Mouse (Mus musculus) ES-E14 (cell line): ENCODE data around the gene Gpatch3. TPM values are rescaled to one million over a fixed set of nuclear protein-coding genes. Genes with fewer than 3 reads are reported as not detected.

Experiments
- DNase-seq: peaks from one replicate; pipeline ENCODE4 v3.0.0-alpha.2; 2013; ENCODE audit warnings: low read depth, low spot score
- H3K27ac ChIP-seq: 2 replicates; pipeline ENCODE4 v1.5.1; 2012; ENCODE audit warnings: low read depth, mild to moderate bottlenecking, low read length, moderate library complexity, mixed read lengths; ENCODE audit not compliant: poor library complexity, insufficient read depth, severe bottlenecking
- H3K36me3 ChIP-seq: 2 replicates; pipeline ENCODE4 v1.6.1; 2012; ENCODE audit warnings: mild to moderate bottlenecking, low read length, moderate library complexity, mixed read lengths; ENCODE audit not compliant: control insufficient read depth, poor library complexity, insufficient read depth, severe bottlenecking
- H3K4me1 ChIP-seq, 2 experiments: fragments of 150-350 bp in 1 of 2; sonication (generic) in 1 of 2; 2 replicates each; pipeline ENCODE4 v1.6.1; 2012; ENCODE audit warnings: low read length in 2 of 2, mild to moderate bottlenecking in 1 of 2, mixed read lengths in 1 of 2; ENCODE audit not compliant: control insufficient read depth in 2 of 2, insufficient read depth in 2 of 2, poor library complexity in 1 of 2
- H3K4me3 ChIP-seq, 2 experiments: fragments of 150-350 bp in 1 of 2; sonication (generic) in 1 of 2; 2 replicates each; pipeline ENCODE4 v1.5.1; 2012; ENCODE audit warnings: low read length in 2 of 2, low read depth in 1 of 2, mild to moderate bottlenecking in 1 of 2, mixed read lengths in 1 of 2; ENCODE audit not compliant: insufficient read depth in 1 of 2, poor library complexity in 1 of 2, severe bottlenecking in 1 of 2
- H3K9ac ChIP-seq: 2 replicates; pipeline ENCODE4 v1.6.1; 2012; ENCODE audit warnings: low read depth, mild to moderate bottlenecking, low read length, mixed read lengths; ENCODE audit not compliant: poor library complexity, insufficient read depth, severe bottlenecking
- H3K9me3 ChIP-seq: fragments of 150-350 bp; sonication (generic); 2 replicates; pipeline ENCODE4 v1.6.1; 2012; ENCODE audit warnings: low read depth, mild to moderate bottlenecking, low read length; ENCODE audit not compliant: control insufficient read depth, insufficient read depth
- CHD2 ChIP-seq: IDR thresholded peaks from 2 replicates; pipeline ENCODE4 v1.6.1; 2014; ENCODE audit warnings: mild to moderate bottlenecking, low read depth, low read length, inconsistent platforms
- HCFC1 ChIP-seq: IDR thresholded peaks from 2 replicates; pipeline ENCODE4 v1.6.1; 2012; ENCODE audit warnings: low read length, inconsistent platforms, borderline replicate concordance; ENCODE audit not compliant: insufficient read depth
- MAFK ChIP-seq: IDR thresholded peaks from 2 replicates; pipeline ENCODE4 v1.6.1; 2014; ENCODE audit warnings: mild to moderate bottlenecking, low read depth, low read length, inconsistent platforms; ENCODE audit not compliant: insufficient read depth
- ZC3H11A ChIP-seq: IDR thresholded peaks from 2 replicates; pipeline ENCODE4 v1.6.1; 2012; ENCODE audit warnings: low read depth, mild to moderate bottlenecking, inconsistent platforms, low read length, borderline replicate concordance
- ZNF384 ChIP-seq: IDR thresholded peaks from 2 replicates; pipeline ENCODE4 v1.6.1; 2012; ENCODE audit warnings: low read depth, low read length, inconsistent platforms
- in situ Hi-C, 2 experiments: fragments of 600-800 bp; cut with MboI; formaldehyde crosslinking; loops; one replicate each; pipeline ENCODE4 v1.15.1; 2025; ENCODE audit warnings: low sequenced_read_pairs in 2 of 2, inconsistent platforms in 1 of 2; ENCODE audit not compliant: unreplicated experiment in 2 of 2
- total RNA-seq: library from RNA; depleted of rRNA; stranded (reverse); fragments of 300-350 nt; gene quantifications from 2 replicates; pipeline ENCODE4 v1.2.3, GENCODE M21; 2012; rRNA removed

The Gpatch3 gene
- total RNA-seq, 1 experiment = 19.9 TPM

- Histone ChIP-seq H3K9me3 (no peaks in the 10 kb centered on the region), H3K4me3 (peak overlapping the region; percentile 34 to 99), H3K9ac (peak overlapping the region; percentile 8; the same call in 1 of the 2 replicates), H3K36me3 (peaks cover 2% of the 10 kb centered on the region; the same call in 1 of the 2 replicates), H3K27ac (peak overlapping the region; percentile 42; the same call in 1 of the 2 replicates), H3K4me1 (peaks cover 0 to 23% of the 10 kb centered on the region in 2 experiments; a peak in 2 of 4 replicates)
- DNase-seq = no peak
- TF ChIP-seq ZC3H11A (no peak), MAFK (no peak), CHD2 (no peak), HCFC1 (no peak), ZNF384 (no peak)
- in situ Hi-C loops = no loop called here
Measured at GRCm38 (mm10) chr4:133631071-133631768, 56.7 kb downstream of the Gpatch3 start.

- Histone ChIP-seq H3K9me3 (no peaks in the 10 kb centered on the region), H3K9ac (peak overlapping the region; percentile 91; the same call in 1 of the 2 replicates), H3K36me3 (peaks cover 2% of the 10 kb centered on the region; the same call in 1 of the 2 replicates), H3K4me1 (peaks cover 0 to 22% of the 10 kb centered on the region in 2 experiments; a peak in 2 of 4 replicates), H3K4me3 (peak overlapping the region; percentile 89 to 99), H3K27ac (peak overlapping the region; percentile 87; the same call in 1 of the 2 replicates)
- DNase-seq = no peak
- TF ChIP-seq CHD2 = no peak
- no peak for TF ChIP-seq ZC3H11A
- TF ChIP-seq ZNF384 = no peak
- TF ChIP-seq HCFC1 = no peak
- no peak for TF ChIP-seq MAFK
- in situ Hi-C loops = no loop called here
Measured at GRCm38 (mm10) chr4:133631769-133632411, 57.3 kb downstream of the Gpatch3 start.

- in situ Hi-C loops = no loop called here
- no peak for TF ChIP-seq HCFC1
- no peak for DNase-seq
Measured at GRCm38 (mm10) chr4:133632483-133633327, 58.2 kb downstream of the Gpatch3 start.

DNA sequence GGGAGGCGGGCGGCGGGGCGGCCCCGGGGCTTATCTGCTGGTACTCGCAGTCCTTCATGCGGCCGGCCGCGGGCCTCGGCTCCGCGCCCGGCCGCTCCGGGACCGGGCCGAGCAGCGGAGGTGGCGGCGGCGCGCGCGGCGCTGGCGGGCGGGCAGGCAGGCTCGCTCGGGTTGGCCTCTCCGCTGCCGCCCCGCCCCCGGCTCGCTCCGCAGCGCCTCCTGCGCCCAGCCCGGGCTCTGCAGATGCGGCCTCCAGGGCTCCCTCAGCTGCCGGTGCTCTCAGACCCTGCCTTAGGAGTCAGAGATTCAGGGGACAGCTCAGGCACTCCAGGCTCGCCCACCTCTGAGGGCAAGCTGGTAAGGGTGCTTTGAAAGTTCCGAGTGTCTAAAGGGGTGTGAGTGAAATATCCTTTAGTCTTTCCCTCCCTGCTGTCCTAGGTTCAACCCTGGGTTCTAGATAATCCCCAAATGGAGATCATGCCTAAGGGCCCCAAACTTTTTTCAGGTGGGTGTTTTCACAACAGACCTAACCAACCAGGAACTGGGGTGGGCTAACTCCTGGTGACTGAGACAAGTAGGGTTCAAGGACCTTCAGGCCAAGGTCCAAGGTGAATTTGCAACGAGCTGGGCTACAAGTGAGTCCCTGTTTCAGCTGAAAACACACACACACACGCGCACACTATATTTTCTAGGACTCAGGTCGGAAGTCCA is 58.9 kb downstream of the Gpatch3 start:
- Histone ChIP-seq H3K4me3 (peak overlapping the region; percentile 89 to 99), H3K36me3 (no peaks in the 10 kb centered on the region), H3K4me1 (peaks cover 0 to 16% of the 10 kb centered on the region in 2 experiments; a peak in 2 of 4 replicates), H3K27ac (peak overlapping the region; percentile 87; the same call in 1 of the 2 replicates), H3K9ac (peak overlapping the region; percentile 91), H3K9me3 (no peaks in the 10 kb centered on the region)
- in situ Hi-C loops = no loop called here
- 0 out of 2 replicates have a peak, but pooled peaks have one; percentile 16 for TF ChIP-seq ZNF384
- no peak for TF ChIP-seq ZC3H11A
- no peak for TF ChIP-seq MAFK
- no peak for TF ChIP-seq HCFC1
- TF ChIP-seq CHD2 = no peak
- DNase-seq = peak; percentile 68

More at GRCm38 (mm10) chr4:133632483-133633327, 58.2 kb downstream of the Gpatch3 start:
- Histone ChIP-seq H3K4me3 (peak overlapping the region; percentile 89 to 99), H3K9me3 (no peaks in the 10 kb centered on the region), H3K9ac (peak overlapping the region; percentile 91), H3K36me3 (no peaks in the 10 kb centered on the region), H3K4me1 (peaks cover 0 to 20% of the 10 kb centered on the region in 2 experiments; a peak in 2 of 4 replicates), H3K27ac (peak overlapping the region; percentile 87; the same call in 1 of the 2 replicates)

Other genes starting within 250 kb of the Gpatch3 start
- gene Wdtc1, start 221.3 kb upstream of the Gpatch3 start, total RNA-seq = 65.6 and 91.8 TPM in 2 replicates
- gene Slc9a1, start 205.0 kb upstream of the Gpatch3 start, total RNA-seq = 24.7 and 24.9 TPM in 2 replicates
- gene Tent5b, start 94.6 kb upstream of the Gpatch3 start, total RNA-seq = 7.5 and 8.5 TPM in 2 replicates
- gene Trnp1, start 76.2 kb upstream of the Gpatch3 start, total RNA-seq = 0.90 and 0.94 TPM in 2 replicates
- gene Kdf1, start 55.8 kb upstream of the Gpatch3 start, total RNA-seq = 3.4 and 4.1 TPM in 2 replicates
- gene Nudc, start 28.7 kb upstream of the Gpatch3 start, total RNA-seq = 340 and 358 TPM in 2 replicates
- 0.31 and 0.32 TPM in 2 replicates for gene Nr0b2, start 21.4 kb upstream of the Gpatch3 start, total RNA-seq
- 39.5 and 52.6 TPM in 2 replicates for gene Gpn2, start 9.6 kb downstream of the Gpatch3 start, total RNA-seq
- gene Sfn, start 27.4 kb downstream of the Gpatch3 start, total RNA-seq = 35.8 and 46.6 TPM in 2 replicates
- gene Zdhhc18, start 75.4 kb downstream of the Gpatch3 start, total RNA-seq = 39.0 and 55.8 TPM in 2 replicates
- 11.6 and 14.5 TPM in 2 replicates for gene Pigv, start 97.9 kb downstream of the Gpatch3 start, total RNA-seq
- gene Arid1a, start 182.0 kb downstream of the Gpatch3 start, total RNA-seq = 62.6 and 75.6 TPM in 2 replicates